In the genomic region with DNA sequence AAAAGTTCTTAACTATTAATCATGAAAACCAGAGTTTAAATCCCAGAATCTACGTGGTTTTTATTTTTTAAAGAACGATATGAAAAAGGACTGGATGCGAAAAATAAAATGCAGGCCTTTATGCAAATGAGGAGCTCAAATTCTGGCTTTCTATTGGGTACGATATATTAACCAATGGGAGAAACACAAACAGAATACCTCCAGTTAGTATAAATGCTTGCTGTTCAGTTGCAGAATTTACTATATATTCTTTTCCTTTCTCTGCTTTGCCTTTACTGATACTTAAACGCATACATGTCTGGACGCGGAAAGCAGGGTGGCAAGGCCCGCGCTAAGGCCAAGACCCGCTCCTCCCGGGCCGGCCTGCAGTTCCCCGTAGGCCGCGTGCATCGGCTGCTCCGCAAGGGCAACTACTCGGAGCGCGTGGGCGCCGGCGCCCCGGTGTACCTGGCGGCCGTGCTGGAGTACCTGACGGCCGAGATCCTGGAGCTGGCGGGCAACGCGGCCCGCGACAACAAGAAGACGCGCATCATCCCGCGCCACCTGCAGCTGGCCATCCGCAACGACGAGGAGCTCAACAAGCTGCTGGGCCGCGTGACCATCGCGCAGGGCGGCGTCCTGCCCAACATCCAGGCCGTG, we compare ENCODE assay signal across 8 mouse cellular contexts. TPM values are rescaled to one million over a fixed set of nuclear protein-coding genes. Genes with fewer than 3 reads are reported as not detected.
DNase-seq lines count a peak whose midpoint lies in the region; ATAC-seq lines count a peak whose summit lies in the region.
"Not testable (repeated sequence)": the region's sequence is repeated elsewhere in the genome, so short reads cannot be mapped to it uniquely, and the experiment has no call there.

Gene Hist1h2ab, plus strand, starts transcription at position 288 of the 639 bp plus-strand sequence.

- peak within 1 kb of the TSS; percentile 93 for H3K27ac ChIP-seq in hindbrain, embryonic 14.5 days

- 1% methylated on average over 25 of the region's 47 CpGs for WGBS in hindbrain, embryonic 14.5 days

- peak within 1 kb of the TSS; percentile 40 for H3K4me3 ChIP-seq in hindbrain, embryonic 14.5 days (replicated peaks; ENCODE audit: low read length)

- not testable (repeated sequence) for H3K36me3 ChIP-seq in hindbrain, embryonic 14.5 days (replicated peaks; ENCODE audit: control insufficient read depth, insufficient read depth)

- H3K4me1 ChIP-seq in hindbrain, embryonic 14.5 days (replicated peaks; ENCODE audit: control insufficient read depth, insufficient read depth, low read length) = peaks cover 11% of the 10 kb centered on the region

- peak within 1 kb of the TSS; percentile 70 for H3K4me2 ChIP-seq in hindbrain, embryonic 14.5 days (replicated peaks)

- peak; percentile 90 for DNase-seq in R1 (ENCODE audit: low read depth, low spot score)
- peak; percentile 36 to 58 for DNase-seq in cerebellum, postnatal 14 days
- peak; percentile 47 to 51 for DNase-seq in frontal cortex, postnatal 36 days (ENCODE audit: low spot score in 2 of 2)
- DNase-seq in hindbrain, embryonic 14.5 days (ENCODE audit: low spot score) = peak; percentile 78
- DNase-seq in layer of hippocampus, postnatal 36 days = peak; percentile 41 to 43
- peak; percentile 40 for DNase-seq in lung, postnatal 10 days
- peak; percentile 64 to 68 for DNase-seq in thymus, postnatal 10 days (ENCODE audit: low spot score in 2 of 2)

- H3K9me3 ChIP-seq in hindbrain, embryonic 14.5 days (ENCODE audit: control insufficient read depth, low read length) = not testable (repeated sequence)

- peak; percentile 66 for ATAC-seq in hindbrain, embryonic 14.5 days (ENCODE audit: low FRiP score)
- peak; percentile 51; the same call in 1 of the 2 replicates for ATAC-seq in neutrophil, adult 5-6 weeks (ENCODE audit: extremely low read depth, insufficient number of reproducible peaks, low FRiP score, poor library complexity, severe bottlenecking)

- not testable (repeated sequence) for H3K27me3 ChIP-seq in hindbrain, embryonic 14.5 days (ENCODE audit: control insufficient read depth, insufficient read depth, low read length)

- peak within 1 kb of the TSS; percentile 60 for H3K9ac ChIP-seq in hindbrain, embryonic 14.5 days

RNA-seq across cellular contexts. Expression of gene Hist1h2ab, which starts in this region (rescaled TPM):
- 6.7 and 9.8 TPM in 2 replicates for polyA plus RNA-seq in hindbrain, embryonic 14.5 days (2014; fragmentation: Nextera tagmentation; extraction: Ambion mirVana)
- total RNA-seq in layer of hippocampus, postnatal 36 days (2021) = 10 to 100 TPM; 29.8 to 37.0 TPM
- total RNA-seq in neutrophil, adult 5-6 weeks (2017) = 24.9 and 28.2 TPM in 2 replicates

Comparison
In these comparisons a context has a peak if more than half of its experiments do, and no peak if none do; other contexts are left out.
1. Peak in every context shown above with its lines: DNase-seq, ATAC-seq, H3K4me3 ChIP-seq and H3K27ac ChIP-seq.
2. DNase-seq: peak in every context shown above with its lines; median percentile 90 in R1; 78 in hindbrain, embryonic 14.5 days; 66 in thymus, postnatal 10 days; 49 in frontal cortex, postnatal 36 days; 47 in cerebellum, postnatal 14 days; 42 in layer of hippocampus, postnatal 36 days; 40 in lung, postnatal 10 days.